Mouse (Mus musculus): ENCODE data around the gene Ahrr.
A peak's percentile ranks its signal among the peaks of the same experiment; 100 is the strongest.

The Ahrr gene

GRCm38 (mm10) chr13:74292167-74292566, at the start of gene Ahrr:
TSS of gene Ahrr (minus strand) at chr13:74292331.
- peak in 1 of 2 experiments; percentile 19 for DNase-seq (ENCODE audit: low spot score in 2 of 2)

GRCm38 (mm10) chr13:74341036-74341435, 48.9 kb upstream of the Ahrr start:
- no peak for DNase-seq (ENCODE audit: low spot score in 2 of 2)

GRCm38 (mm10) chr13:74329321-74329720, 37.2 kb upstream of the Ahrr start:
- DNase-seq (ENCODE audit: low spot score in 2 of 2) = no peak

- peak; percentile 78 to 79 for DNase-seq (ENCODE audit: low spot score in 2 of 2)
These were observed 25.2 kb upstream of the Ahrr start, which contains the start of gene Pdcd6 for GRCm38 (mm10) chr13:74317170-74317849. TSS of gene Pdcd6 (minus strand) at chr13:74317580.

GRCm38 (mm10) chr13:74316789-74317169, 24.6 kb upstream of the Ahrr start:
- no peak for DNase-seq (ENCODE audit: low spot score in 2 of 2)

GRCm38 (mm10) chr13:74316386-74316785, 24.3 kb upstream of the Ahrr start:
- DNase-seq (ENCODE audit: low spot score in 2 of 2) = no peak

GRCm38 (mm10) chr13:74314616-74315015, 22.5 kb upstream of the Ahrr start:
- DNase-seq (ENCODE audit: low spot score in 2 of 2) = no peak

GRCm38 (mm10) chr13:74305780-74306179, 13.6 kb upstream of the Ahrr start:
- no peak for DNase-seq (ENCODE audit: low spot score in 2 of 2)

- no peak for DNase-seq (ENCODE audit: low spot score in 2 of 2)
These were observed 13.2 kb upstream of the Ahrr start for GRCm38 (mm10) chr13:74305380-74305779.

GRCm38 (mm10) chr13:74302050-74303037, 10.2 kb upstream of the Ahrr start:
- DNase-seq (ENCODE audit: low spot score in 2 of 2) = no peak

- DNase-seq (ENCODE audit: low spot score in 2 of 2) = no peak
These were observed 9.5 kb upstream of the Ahrr start for GRCm38 (mm10) chr13:74301607-74301984.

GRCm38 (mm10) chr13:74300925-74301606, 8.9 kb upstream of the Ahrr start:
- peak; percentile 42 to 77 for DNase-seq (ENCODE audit: low spot score in 2 of 2)

- DNase-seq (ENCODE audit: low spot score in 2 of 2) = no peak
These were observed 4.2 kb upstream of the Ahrr start for GRCm38 (mm10) chr13:74296376-74296775.

- DNase-seq (ENCODE audit: low spot score in 2 of 2) = no peak
These were observed 2.5 kb downstream of the Ahrr start for GRCm38 (mm10) chr13:74289646-74290045.

GRCm38 (mm10) chr13:74282299-74282698, 9.8 kb downstream of the Ahrr start:
- DNase-seq (ENCODE audit: low spot score in 2 of 2) = no peak

- DNase-seq (ENCODE audit: low spot score in 2 of 2) = no peak
These were observed 16.4 kb downstream of the Ahrr start for GRCm38 (mm10) chr13:74275726-74276125.

- DNase-seq (ENCODE audit: low spot score in 2 of 2) = peak in 1 of 2 experiments; percentile 21
These were observed 31.7 kb downstream of the Ahrr start for GRCm38 (mm10) chr13:74260231-74260992.

GRCm38 (mm10) chr13:74259460-74260230, 32.5 kb downstream of the Ahrr start:
- peak in 1 of 2 experiments; percentile 8 for DNase-seq (ENCODE audit: low spot score in 2 of 2)

GRCm38 (mm10) chr13:74246494-74246893, 45.6 kb downstream of the Ahrr start:
- DNase-seq (ENCODE audit: low spot score in 2 of 2) = no peak

- DNase-seq (ENCODE audit: low spot score in 2 of 2) = no peak
These were observed 46.3 kb downstream of the Ahrr start for GRCm38 (mm10) chr13:74245899-74246231.
